Mouse (Mus musculus) cortical plate, adult 2 months (tissue): ENCODE data around the gene Fam227b.

Source experiments
- CTCF ChIP-seq: fragments of 200-500 bp; IDR thresholded peaks from 2 replicates; pipeline ENCODE4 v1.5.1; 2011; ENCODE audit warnings: mild to moderate bottlenecking, control low read depth, low read length; ENCODE audit not compliant: insufficient read depth; ENCODE audit errors: extremely low read depth
- POLR2A ChIP-seq: fragments of 200-500 bp; IDR thresholded peaks from 2 replicates; pipeline ENCODE4 v1.6.1; 2011; ENCODE audit warnings: mild to moderate bottlenecking, low read length, control low read depth; ENCODE audit not compliant: insufficient read depth; ENCODE audit errors: extremely low read depth

GRCm38 (mm10) chr2:126062876-126063275, 88.9 kb downstream of the Fam227b start:
- TF ChIP-seq CTCF: no peak
- no peak for TF ChIP-seq POLR2A
